Mouse (Mus musculus): ENCODE results near the gene Cul4a.
"Not testable (repeated sequence)": the region's sequence is repeated elsewhere in the genome, so short reads cannot be mapped to it uniquely, and the experiment has no call there.

The Cul4a gene

DNA sequence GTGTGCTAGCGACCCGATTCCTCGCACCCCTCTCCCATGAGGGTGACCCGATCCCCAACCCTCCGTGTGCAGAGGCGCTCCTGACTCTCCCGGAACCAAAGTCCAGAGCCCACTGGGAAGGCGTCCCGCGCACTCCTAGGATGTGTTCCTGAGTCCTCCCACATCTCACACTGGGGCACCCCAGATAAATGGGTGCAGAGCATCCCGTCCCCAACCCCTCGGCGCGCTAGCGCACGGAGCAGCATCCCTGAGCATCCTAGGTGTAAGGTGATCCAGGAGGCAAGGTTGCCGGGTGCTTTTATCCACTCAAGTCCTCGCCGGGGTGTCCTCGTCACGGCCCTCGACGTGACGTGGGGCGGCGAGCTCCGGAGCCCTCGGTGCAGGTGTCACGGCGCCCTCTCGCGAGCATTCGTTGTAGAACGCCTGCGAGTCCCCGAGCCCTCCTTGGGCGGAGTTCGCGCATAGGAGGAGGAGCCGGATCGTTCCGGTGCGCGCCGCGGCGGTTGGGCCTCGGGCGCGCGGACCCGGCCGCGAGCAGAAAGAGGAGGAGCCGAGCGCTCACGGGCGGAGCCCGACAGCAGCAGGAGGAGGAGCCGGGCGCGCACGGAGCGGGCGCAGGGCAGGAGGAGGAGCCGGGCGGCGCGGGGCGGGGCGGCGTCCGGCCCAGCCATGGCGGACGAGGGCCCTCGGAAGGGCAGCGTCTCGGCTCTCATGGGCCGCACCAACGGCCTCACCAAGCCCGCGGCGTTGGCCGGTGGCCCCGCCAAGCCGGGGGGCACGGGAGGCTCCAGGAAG, at the start of gene Cul4a, which contains the start of gene Pcid2:
Cul4a (plus strand) TSS at position 535 of the 795 bp plus-strand sequence.
Pcid2 (minus strand) TSS at position 373 of the 795 bp plus-strand sequence.
- DNase-seq = peak; percentile 99

DNA sequence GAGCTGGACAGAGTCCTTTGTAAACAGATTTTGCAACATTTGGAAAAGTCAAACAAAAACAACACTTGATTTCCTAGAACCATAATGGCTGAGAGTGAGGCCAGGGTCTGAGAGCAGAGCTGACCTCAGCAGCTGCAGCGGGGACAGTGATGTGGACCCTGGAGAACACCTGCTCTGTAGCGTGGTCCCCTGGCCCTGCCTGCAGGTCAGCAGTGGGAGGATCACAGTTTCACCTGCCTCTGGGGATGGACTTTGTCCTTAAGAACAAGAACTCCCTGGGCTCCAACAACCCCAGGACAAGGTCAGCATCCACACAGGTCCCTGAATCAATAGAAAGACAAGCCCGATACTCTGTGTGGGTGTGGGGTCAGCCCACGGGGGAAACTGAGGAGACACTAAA, 48.1 kb upstream of the Cul4a start:
- DNase-seq = peak; percentile 40

DNA sequence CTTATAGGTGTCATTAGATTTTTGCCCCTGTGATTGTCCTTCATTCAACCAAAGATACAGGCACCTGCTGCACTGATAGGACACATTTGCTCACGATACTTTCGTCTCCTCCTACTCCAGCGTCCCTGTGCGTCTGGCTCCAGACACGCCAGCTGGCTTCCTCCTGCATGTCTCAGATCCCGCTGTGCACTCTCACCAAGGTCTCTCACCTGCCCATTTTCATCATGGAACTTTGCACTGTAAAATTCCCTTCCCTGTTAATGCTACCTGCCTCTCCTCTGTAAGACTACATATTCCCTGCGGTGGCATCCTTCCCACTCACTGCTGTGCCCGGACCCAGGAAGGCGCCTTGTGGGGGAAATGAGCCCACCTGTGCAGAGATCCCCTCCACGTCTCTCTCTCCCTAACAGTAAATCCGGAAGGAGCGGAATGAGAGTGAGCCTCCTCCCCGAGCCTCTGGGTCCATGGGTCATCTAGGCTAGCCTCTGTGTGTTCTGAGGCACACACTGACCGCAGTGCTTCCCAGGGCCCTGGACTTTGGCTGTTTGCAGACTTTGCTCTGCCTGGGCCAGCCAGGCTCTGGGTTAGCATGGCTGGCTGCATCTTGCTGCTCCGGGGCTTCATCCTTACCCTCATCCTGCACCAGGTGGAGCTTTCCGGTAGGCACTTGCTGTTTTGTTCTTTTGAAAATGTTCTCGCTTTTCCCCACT, 44.8 kb upstream of the Cul4a start, which contains the start of gene Proz:
Proz (plus strand) TSS at position 474 of the 710 bp plus-strand sequence.
- DNase-seq = peak; percentile 50

DNA sequence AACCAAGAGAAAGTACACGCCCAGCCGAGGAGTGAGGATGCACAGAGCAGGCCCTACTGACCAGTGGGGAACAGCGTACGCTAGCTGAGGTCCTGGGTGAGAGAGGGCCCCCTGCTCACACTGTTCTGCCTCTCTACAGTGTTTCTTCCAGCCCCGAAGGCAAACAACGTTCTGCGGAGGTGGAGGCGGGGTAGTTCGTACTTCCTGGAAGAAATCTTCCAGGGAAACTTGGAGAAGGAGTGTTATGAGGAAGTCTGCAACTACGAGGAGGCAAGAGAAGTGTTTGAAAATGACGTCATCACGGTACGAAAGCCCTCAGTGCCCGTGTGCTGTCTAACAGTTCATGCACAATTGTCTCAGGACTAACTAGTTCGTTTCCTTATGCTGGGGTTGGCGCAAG, 42.3 kb upstream of the Cul4a start:
- no peak for DNase-seq

GRCm38 (mm10) chr8:13073255-13073654, 32.2 kb upstream of the Cul4a start:
- DNase-seq = no peak

- DNase-seq = peak; percentile 36
These were observed 30.4 kb upstream of the Cul4a start for GRCm38 (mm10) chr8:13075044-13075443.

- not testable (repeated sequence) for DNase-seq
These were observed 29.8 kb upstream of the Cul4a start for GRCm38 (mm10) chr8:13075579-13075978.

GRCm38 (mm10) chr8:13077542-13077941, 27.9 kb upstream of the Cul4a start:
- DNase-seq = no peak

GRCm38 (mm10) chr8:13104691-13105086, 732 bp upstream of the Cul4a start:
- peak; percentile 91 for DNase-seq

- DNase-seq = peak; percentile 72
These were observed 609 bp downstream of the Cul4a start for GRCm38 (mm10) chr8:13105908-13106551.

- DNase-seq = peak; percentile 84
These were observed 2.7 kb downstream of the Cul4a start for GRCm38 (mm10) chr8:13107990-13108638.

GRCm38 (mm10) chr8:13108967-13109366, 3.5 kb downstream of the Cul4a start:
- DNase-seq = peak; percentile 78

DNA sequence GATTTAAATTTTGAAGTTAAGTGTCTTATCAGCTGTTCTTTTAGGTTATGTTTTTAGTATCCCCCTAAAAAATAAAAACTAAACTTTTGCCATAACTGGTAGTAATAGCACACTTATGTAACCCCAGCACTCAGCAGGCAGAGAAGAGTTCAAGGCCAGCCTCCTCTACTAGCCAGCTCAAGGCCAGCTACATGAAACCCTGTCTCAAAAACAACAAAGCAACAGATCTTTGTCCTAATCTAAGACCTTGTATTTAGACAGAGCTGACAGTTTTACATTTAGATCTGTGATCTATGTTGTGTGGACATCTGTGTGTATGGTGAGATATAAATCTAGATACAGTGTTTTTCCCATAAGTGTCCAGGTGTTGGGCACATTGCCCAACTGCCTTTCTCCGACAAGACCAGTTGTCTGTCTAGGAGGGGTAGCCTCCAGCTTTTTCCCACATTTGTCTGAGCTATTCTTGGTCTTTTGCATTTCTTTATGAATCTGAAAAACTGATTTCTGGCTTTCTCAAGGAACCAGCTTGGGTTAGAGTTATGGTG, 4.1 kb downstream of the Cul4a start:
- no peak for DNase-seq

DNA sequence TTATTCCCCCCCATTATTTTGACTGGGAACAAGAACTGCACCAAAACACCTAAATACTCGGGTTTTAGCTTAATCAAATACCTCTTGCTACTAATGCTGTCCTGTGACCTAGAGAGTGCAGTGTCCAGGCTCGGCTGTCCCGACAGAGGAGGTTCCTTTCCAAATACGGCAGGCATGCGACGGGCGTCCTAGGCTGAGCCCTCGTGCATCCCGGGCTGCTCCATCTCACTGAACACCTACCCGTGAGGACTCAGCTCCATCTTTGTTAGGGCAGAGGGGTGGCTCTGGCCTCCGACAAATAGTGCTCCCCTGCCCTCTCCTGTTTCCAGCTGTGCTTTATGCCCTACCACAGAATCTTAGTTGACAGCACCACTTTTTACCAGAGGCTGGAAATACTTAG, 6.5 kb downstream of the Cul4a start:
- no peak for DNase-seq

- no peak for DNase-seq
These were observed 7.8 kb downstream of the Cul4a start for GRCm38 (mm10) chr8:13113232-13113631.

DNA sequence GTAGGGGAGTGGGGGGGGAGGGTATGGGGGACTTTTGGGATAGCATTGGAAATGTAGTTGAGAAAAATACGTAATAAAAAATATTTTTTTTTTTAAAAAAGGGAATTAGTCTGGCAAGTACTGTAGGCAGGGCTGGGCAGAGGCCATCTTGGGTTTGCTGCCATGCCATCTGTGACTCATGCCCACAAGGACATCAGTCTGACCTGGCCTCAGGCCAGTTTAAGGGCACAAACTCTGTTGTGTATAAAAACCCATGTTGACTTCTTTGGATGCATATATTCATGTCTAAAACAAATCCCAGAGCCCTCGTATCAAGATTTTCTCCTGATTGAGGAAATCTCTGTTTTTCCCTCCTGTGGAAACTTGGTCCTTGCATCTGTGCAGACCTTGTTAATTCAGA, 11.7 kb downstream of the Cul4a start:
- DNase-seq = no peak

GRCm38 (mm10) chr8:13118516-13118915, 13.1 kb downstream of the Cul4a start:
- DNase-seq = no peak

DNA sequence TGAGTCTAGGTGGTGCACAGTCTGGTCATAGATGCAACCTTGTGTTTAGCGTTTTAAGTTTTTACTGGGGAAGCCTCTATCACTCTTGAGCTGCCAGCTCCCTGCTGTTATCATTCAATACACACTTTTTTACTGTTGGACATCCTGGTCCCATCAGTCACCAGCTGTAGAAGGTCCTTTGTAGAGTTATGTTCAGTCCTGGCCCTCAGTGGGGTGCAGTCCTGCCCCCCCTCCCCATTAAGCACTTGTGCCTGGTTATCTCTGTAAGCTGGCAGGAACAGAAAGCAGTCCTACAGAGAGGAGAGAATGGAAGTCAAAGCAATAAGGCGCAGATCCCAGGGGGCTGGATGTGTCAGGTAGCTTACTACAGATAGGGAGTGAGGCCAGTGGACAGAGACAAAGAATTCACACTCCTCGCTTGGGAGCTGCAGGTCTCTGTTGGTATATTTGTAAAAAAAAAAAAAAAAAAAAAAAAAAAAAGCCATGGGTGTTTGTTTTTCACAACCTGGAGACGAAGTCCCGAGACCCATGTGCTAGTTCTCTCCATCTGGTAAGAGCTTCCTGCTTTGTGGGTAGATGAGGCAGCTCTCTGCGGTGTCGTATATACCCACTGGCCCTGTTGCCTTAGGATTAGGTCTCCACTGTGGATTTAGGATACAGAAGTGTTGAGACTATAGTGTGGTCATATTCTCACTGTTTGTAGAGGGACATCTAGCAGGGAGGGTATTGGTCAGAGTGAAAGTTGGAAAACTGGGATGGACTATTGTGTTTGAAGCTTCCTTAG, 15.7 kb downstream of the Cul4a start:
- peak; percentile 46 for DNase-seq

GRCm38 (mm10) chr8:13122887-13123421, 17.5 kb downstream of the Cul4a start:
- peak; percentile 39 for DNase-seq

DNA sequence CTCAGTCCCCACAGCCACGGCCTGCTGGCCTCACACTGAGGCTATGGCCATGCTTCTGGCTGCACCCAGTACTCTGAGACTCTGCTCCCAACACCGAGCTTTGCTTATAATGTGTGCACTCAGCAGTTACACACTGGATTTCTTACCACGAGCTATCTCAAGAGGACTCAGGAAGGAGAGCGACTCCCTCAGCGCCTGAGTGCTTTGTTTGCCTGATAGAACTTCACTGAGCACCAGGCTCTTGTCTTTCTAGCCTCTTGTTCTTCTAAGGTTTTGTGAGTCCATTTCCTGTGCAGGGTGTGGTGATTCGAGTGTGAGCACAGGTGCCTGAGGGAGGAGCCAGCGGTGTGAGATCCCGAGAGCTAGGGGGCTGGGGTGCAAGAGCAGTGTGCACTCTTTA, 19.5 kb downstream of the Cul4a start:
- no peak for DNase-seq

DNA sequence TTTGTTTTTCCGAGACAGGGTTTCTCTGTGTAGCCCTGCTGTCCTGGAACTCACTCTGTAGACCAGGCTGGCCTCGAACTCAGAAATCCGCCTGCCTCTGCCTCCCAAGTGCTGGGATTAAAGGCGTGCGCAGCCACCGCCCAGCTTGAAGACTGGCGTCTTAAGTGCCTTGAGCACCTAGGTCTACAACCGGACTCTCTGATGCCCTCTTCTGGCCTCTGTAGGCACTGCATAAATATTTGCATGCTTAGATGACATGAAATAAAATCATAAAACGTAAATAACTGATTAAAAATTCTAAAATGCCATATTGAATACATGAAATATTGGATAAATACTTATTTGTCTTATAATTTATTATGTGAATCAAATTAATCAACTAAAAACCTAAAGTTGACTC, 26.8 kb downstream of the Cul4a start:
- DNase-seq = peak; percentile 76
